Mouse (Mus musculus) hindbrain, embryonic 15.5 days (tissue): ENCODE results near the gene Sec11a. TPM values are rescaled to one million over a fixed set of nuclear protein-coding genes. Genes with fewer than 3 reads are reported as not detected.

Source experiments
- ATAC-seq: fragments of 200-750 bp; cut with Nextera tagmentation; 2 replicates; pipeline ENCODE4 v1.8.0; 2017; ENCODE audit warnings: low read depth, moderate number of reproducible peaks, moderate TSS enrichment; ENCODE audit not compliant: low FRiP score
- H3K27ac ChIP-seq: fragments of 300-500 bp; sonication (generic); replicated peaks from 2 replicates; pipeline ENCODE4 v1.5.1; 2015; ENCODE audit warnings: mild to moderate bottlenecking, inconsistent platforms
- H3K27me3 ChIP-seq: fragments of 300-500 bp; sonication (generic); 2 replicates; pipeline ENCODE4 v1.6.1; 2015; ENCODE audit warnings: control low read depth, inconsistent platforms
- H3K36me3 ChIP-seq: fragments of 300-500 bp; sonication (generic); 2 replicates; pipeline ENCODE4 v1.6.1; 2015; ENCODE audit warnings: control low read depth, inconsistent platforms
- H3K4me1 ChIP-seq: fragments of 300-500 bp; sonication (generic); replicated peaks from 2 replicates; pipeline ENCODE4 v1.6.1; 2015; ENCODE audit warnings: control low read depth, inconsistent platforms
- H3K4me2 ChIP-seq: fragments of 300-500 bp; sonication (generic); 2 replicates; pipeline ENCODE4 v1.6.1; 2015; ENCODE audit warnings: moderate library complexity, mild to moderate bottlenecking, inconsistent platforms
- H3K4me3 ChIP-seq: fragments of 300-500 bp; sonication (generic); 2 replicates; pipeline ENCODE4 v1.5.1; 2015; ENCODE audit warnings: mild to moderate bottlenecking, inconsistent platforms
- H3K9ac ChIP-seq: fragments of 300-500 bp; sonication (generic); 2 replicates; pipeline ENCODE4 v1.6.1; 2015; ENCODE audit warnings: inconsistent platforms
- H3K9me3 ChIP-seq: fragments of 300-500 bp; sonication (generic); 2 replicates; pipeline ENCODE4 v1.6.1; 2016; ENCODE audit warnings: control low read depth, inconsistent platforms
- WGBS: fragments of 180-500 bp; shearing (Covaris S2); methylation state at CpG from one replicate; pipeline ENCODE4 v1.1.7; 2015; 5-methylcytosine and 5-hydroxymethylcytosine counted together
- polyA plus RNA-seq: library from polyadenylated mRNA; unstranded; fragments of >200 nt; fragmentation: Nextera tagmentation; extraction: Ambion mirVana; gene quantifications from 2 replicates; pipeline ENCODE4 v1.2.1, GENCODE M21; 2015

Sec11a gene
- polyA plus RNA-seq, 1 experiment from 2014 or later = 138 TPM

DNA sequence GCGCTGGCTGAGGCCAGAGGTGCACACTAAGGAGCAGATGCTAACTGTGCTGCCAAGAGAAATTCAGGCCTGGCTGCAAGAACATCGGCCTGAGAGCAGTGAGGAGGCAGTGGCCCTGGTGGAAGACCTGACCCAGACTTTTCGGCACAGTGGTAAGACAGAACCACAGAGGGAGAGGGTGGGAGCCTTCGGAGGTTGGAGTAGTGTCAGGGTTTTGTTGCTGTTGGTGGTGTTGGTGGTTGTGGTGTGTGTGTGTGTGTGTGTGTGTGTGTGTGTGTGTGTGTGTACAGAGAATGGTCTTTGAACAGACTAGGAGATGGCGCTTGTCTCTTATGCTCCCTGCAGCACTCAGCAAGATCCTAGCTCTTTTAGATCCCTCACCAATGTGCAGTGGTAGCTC, 84.1 kb downstream of the Sec11a start:
- Histone ChIP-seq H3K36me3 (peaks cover 38% of the 10 kb centered on the region), H3K27ac (no peak overlapping the region), H3K9me3 (no peaks in the 10 kb centered on the region), H3K4me2 (peak overlapping the region; percentile 69), H3K4me1 (peaks cover 54% of the 10 kb centered on the region), H3K27me3 (no peaks in the 10 kb centered on the region), H3K4me3 (peak overlapping the region; percentile 13; the same call in 1 of the 2 replicates), H3K9ac (0 out of 2 replicates have a peak overlapping the region, but pooled peaks have one; percentile 4)
- ATAC-seq = no peak
- WGBS = 87% methylated on average over 5 of the region's 5 CpGs

DNA sequence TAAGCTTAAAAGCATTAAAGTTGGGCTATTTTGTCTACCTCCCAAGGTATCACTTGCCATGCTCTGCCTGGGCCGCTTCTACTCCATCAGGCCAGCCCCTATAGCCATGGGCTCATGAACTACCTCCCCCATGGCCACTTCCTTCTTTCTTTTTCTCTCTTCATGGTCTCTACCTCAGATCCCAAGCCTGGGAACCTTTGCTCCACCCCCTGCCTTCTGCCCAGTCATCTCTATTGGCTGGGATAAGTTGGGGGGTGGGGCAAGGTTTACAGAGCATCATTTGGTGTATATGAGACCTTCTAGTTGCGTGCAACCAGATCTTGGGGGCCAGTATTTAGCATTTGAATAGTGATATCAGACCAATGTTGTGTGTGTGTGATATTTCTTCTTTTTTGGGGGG, 85.1 kb downstream of the Sec11a start:
- Histone ChIP-seq H3K9me3 (no peaks in the 10 kb centered on the region), H3K27ac (no peak overlapping the region), H3K4me2 (peak overlapping the region; percentile 69), H3K36me3 (peaks cover 29% of the 10 kb centered on the region), H3K9ac (no peak overlapping the region), H3K4me1 (peaks cover 54% of the 10 kb centered on the region), H3K4me3 (peak overlapping the region; percentile 92), H3K27me3 (no peaks in the 10 kb centered on the region)
- no peak for ATAC-seq
- WGBS = 91% methylated on average over 2 of the region's 2 CpGs

DNA sequence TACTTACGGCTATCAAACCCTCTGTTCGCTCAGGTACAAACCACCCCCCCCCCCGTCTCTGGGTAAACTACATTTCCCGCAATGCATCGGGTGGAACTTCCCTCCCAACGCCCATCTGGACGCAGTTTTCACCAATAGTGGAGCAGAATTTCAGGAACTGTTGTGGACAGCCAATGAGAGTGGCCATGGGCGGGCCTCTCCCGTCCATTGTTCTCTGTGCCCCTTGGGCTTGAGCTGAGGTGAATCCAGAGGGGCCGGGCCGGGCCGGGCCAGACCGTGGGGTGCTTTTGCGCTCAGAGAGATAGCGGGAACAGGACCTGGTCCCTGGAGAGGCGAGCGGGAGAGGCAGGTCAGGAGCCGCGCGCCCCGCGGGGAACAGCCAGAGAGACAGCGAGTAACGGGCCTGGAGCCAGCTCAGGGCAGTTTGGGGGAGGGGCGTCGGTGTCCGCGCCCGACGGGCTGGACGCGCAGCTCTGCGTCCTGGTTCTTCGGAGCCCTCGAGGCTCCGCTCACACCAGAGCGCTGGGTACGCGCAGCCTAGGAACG, 86.8 kb downstream of the Sec11a start, which contains the start of gene Zscan2:
TSS of gene Zscan2 (plus strand) at position 192 of the 546 bp plus-strand sequence.
- peak within 1 kb of the TSS; percentile 69 for H3K4me2 ChIP-seq

DNA sequence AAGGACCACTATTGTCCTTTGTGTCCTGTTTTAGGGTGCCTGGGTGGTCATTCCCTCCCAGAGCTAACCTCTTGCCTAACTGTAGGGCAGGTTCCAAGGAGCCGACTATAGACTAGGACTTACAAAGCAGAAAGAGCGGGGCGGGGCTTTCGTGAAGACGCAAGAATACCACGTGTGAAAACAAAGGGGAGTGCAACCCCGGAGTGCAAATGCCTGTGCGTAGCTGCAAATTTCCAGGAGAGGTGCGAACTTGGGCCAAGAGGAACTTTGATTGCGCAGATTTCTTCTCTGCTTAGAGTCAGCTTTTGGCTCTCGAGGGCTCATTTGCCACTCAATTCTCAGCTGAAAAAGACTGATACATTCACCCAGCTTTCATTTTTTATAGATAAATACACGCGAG, 87.4 kb downstream of the Sec11a start:
- Histone ChIP-seq H3K36me3 (peaks cover 10% of the 10 kb centered on the region), H3K4me1 (peaks cover 43% of the 10 kb centered on the region), H3K4me3 (peak overlapping the region; percentile 92), H3K27ac (peak overlapping the region; percentile 49), H3K9ac (peak overlapping the region; percentile 97), H3K4me2 (peak overlapping the region; percentile 69), H3K27me3 (no peaks in the 10 kb centered on the region), H3K9me3 (no peaks in the 10 kb centered on the region)
- WGBS = 1% methylated on average over 13 of the region's 13 CpGs
- ATAC-seq = peak; percentile 47

More for the DNA sequence above, 86.8 kb downstream of the Sec11a start, which contains the start of gene Zscan2:
- Histone ChIP-seq H3K27ac (peak within 1 kb of the TSS; percentile 96), H3K4me1 (peaks cover 46% of the 10 kb centered on the region), H3K27me3 (no peaks in the 10 kb centered on the region), H3K36me3 (peaks cover 15% of the 10 kb centered on the region), H3K4me3 (peak within 1 kb of the TSS; percentile 92), H3K9ac (peak within 1 kb of the TSS; percentile 97), H3K9me3 (no peaks in the 10 kb centered on the region)
- ATAC-seq = peak; percentile 98
- WGBS = under 1% methylated on average over 40 of the region's 40 CpGs

DNA sequence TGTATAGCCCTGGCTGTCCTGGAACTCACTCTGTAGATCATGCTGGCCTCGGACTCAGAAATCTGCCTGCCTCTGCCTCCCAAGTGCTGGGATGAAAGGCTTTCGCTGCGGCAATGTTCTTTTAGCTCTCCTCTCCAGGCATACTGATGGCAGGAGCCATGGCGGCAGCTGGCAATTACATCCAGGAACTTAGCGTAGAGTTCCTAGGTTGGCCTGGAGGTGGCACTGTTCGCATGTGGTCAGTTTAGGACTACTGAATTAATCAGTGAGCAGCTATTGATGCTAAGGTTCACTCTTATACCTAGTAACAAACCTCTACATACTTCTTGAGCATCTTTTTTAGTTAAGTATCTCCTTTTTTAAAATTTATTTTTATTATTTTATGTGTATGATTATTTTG, 90.4 kb downstream of the Sec11a start:
- H3K9ac ChIP-seq = no peak overlapping the region
- H3K9me3 ChIP-seq = no peaks in the 10 kb centered on the region
- H3K4me1 ChIP-seq = peaks cover 12% of the 10 kb centered on the region
- no peaks in the 10 kb centered on the region for H3K36me3 ChIP-seq
- ATAC-seq = no peak
- no peaks in the 10 kb centered on the region for H3K27me3 ChIP-seq
- H3K27ac ChIP-seq = no peak overlapping the region
- no peak overlapping the region for H3K4me2 ChIP-seq
- H3K4me3 ChIP-seq = no peak overlapping the region
- WGBS = 25% methylated on average over 6 of the region's 6 CpGs

DNA sequence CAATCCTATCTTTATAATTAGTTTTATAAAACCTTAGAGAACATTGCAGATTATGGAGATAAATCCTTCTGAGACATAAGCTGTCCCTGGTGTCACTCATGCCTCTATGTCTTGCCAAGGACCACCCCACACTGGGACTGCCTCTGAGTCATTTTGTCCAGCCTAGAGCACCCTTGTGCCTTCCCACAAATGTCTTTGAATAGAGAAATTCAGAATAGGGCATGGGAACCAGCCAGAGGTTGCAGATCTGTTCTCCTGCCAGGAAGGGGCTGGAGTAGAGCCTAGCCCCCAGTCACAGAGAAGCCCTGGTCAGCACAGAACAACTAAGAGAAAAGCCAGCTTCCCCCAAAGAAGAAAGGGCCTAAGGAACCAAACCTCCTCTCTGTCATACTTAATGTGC, 92.3 kb downstream of the Sec11a start:
- H3K27me3 ChIP-seq = no peaks in the 10 kb centered on the region
- 0 out of 2 replicates have a peak, but pooled peaks have one; percentile 37 for ATAC-seq
- no peak overlapping the region for H3K4me3 ChIP-seq
- H3K27ac ChIP-seq = peak overlapping the region; percentile 17; the same call in 1 of the 2 replicates
- no peak overlapping the region for H3K4me2 ChIP-seq
- no peaks in the 10 kb centered on the region for H3K9me3 ChIP-seq
- peaks cover 4% of the 10 kb centered on the region for H3K4me1 ChIP-seq
- H3K9ac ChIP-seq = no peak overlapping the region
- H3K36me3 ChIP-seq = no peaks in the 10 kb centered on the region

Other genes with a start within 250 kb of the Sec11a start
- 20.2 and 22.7 TPM in 2 replicates for gene Iqgap1, start 121.8 kb downstream of the Sec11a start, polyA plus RNA-seq
- 3.7 and 4.4 TPM in 2 replicates for gene Zscan2, start 86.9 kb downstream of the Sec11a start, polyA plus RNA-seq
- gene Wdr73, start 46.5 kb downstream of the Sec11a start, polyA plus RNA-seq = 36.2 and 39.8 TPM in 2 replicates
- 8.3 and 10.2 TPM in 2 replicates for gene Nmb, start 42.7 kb downstream of the Sec11a start, polyA plus RNA-seq
- gene Zfp592, start 45.9 kb upstream of the Sec11a start, polyA plus RNA-seq = 10.4 and 10.5 TPM in 2 replicates
- gene Alpk3, start 109.8 kb upstream of the Sec11a start, polyA plus RNA-seq = 0.17 and 0.18 TPM in 2 replicates
- gene Slc28a1, start 167.0 kb upstream of the Sec11a start, polyA plus RNA-seq = not detected in 2 replicates